Mouse (Mus musculus): ENCODE results near the gene Capza1.
"Not testable (repeated sequence)": the region's sequence is repeated elsewhere in the genome, so short reads cannot be mapped to it uniquely, and the experiment has no call there.

Capza1 gene

GRCm38 (mm10) chr3:104817481-104817990 is 46.8 kb downstream of the Capza1 start:
- peak; percentile 41 to 49 for DNase-seq (ENCODE audit: low spot score in 2 of 2)

- no peak for DNase-seq (ENCODE audit: low spot score in 2 of 2)
Observed at GRCm38 (mm10) chr3:104816130-104816529, 48.2 kb downstream of the Capza1 start.

DNA sequence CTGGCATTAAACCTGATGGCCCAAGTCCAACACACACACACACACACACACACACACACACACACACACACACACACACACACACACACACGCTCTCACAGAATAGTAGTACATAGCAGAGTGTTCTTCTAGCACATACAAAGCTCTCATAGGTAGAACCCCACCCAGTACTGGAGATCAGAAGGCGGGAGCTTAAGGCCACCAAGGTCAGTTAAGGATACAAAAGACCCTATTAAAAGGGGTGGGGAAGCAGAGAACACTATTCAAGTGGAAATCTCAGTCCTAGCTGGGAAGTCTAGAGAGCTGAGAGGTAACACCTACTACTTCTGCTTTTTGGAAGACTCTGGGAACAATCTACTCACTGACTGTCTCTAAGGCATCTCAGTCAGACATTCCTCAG is 49.0 kb downstream of the Capza1 start:
- no peak for DNase-seq (ENCODE audit: low spot score in 2 of 2)

- DNase-seq (ENCODE audit: low spot score in 2 of 2), result no peak
Observed at GRCm38 (mm10) chr3:104814746-104815145, 49.6 kb downstream of the Capza1 start.

DNA sequence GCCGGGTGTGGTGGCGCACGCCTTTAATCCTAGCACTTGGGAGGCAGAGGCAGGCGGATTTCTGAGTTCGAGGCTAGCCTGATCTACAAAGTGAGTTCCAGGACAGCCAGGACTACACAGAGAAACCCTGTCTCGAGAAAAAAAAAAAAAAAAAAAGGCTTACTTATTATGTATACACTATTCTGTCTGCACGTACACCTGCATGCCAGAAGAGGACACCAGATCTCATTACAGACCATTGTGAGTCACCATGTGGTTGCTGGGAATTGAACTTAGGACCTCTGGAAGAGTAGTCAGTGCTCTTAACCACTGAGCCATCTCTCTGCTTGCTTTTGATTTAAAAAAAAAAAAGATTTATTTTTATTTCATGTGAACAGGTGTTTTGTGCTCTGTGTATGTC is 51.1 kb downstream of the Capza1 start:
- not testable (repeated sequence) for DNase-seq (ENCODE audit: low spot score in 2 of 2)

- DNase-seq (ENCODE audit: low spot score in 2 of 2), result no peak
Observed at GRCm38 (mm10) chr3:104812254-104812653, 52.1 kb downstream of the Capza1 start.

DNA sequence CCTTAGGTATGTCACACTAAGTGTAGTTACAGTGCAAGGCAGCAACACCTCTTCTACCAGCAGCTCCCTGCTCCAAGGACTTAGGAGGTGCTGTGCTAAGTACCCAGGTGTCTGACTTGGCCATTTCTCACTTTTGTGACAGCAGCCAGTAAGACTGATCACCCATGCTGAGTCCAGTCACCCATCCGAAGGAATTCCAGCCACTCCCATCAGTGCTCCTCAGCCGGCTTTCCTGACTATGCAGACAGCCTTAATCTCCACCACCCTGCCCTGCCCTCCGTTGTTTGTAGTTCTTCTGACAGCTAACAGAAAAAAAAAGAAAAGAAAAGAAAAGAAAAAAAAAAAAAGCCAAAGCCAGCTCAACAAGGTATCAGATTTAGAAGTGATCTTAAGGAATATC is 52.6 kb downstream of the Capza1 start:
- no peak for DNase-seq (ENCODE audit: low spot score in 2 of 2)

GRCm38 (mm10) chr3:104805539-104805938 is 58.8 kb downstream of the Capza1 start:
- no peak for DNase-seq (ENCODE audit: low spot score in 2 of 2)

DNA sequence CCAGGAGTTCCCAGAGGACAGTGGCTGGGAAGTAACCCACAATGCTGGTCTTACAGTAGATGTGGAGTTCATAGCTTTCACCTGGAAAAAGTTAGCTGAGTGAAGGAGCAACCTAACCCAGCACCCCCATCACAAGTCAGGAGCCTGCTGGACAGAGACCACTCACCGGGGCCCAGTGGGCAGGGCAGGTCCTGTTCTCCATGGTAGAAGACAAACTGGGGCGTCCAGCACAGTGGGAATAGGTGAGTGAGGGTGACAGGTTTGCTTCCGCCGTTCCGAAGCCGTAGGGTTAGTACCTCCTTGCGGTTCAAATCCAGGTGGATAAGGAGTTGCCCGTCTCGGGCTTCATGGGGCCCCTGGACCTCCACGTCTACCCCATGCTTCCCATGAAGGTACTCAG is 60.0 kb downstream of the Capza1 start:
- DNase-seq (ENCODE audit: low spot score in 2 of 2), result no peak

GRCm38 (mm10) chr3:104801481-104801880 is 62.8 kb downstream of the Capza1 start:
- no peak for DNase-seq (ENCODE audit: low spot score in 2 of 2)

DNA sequence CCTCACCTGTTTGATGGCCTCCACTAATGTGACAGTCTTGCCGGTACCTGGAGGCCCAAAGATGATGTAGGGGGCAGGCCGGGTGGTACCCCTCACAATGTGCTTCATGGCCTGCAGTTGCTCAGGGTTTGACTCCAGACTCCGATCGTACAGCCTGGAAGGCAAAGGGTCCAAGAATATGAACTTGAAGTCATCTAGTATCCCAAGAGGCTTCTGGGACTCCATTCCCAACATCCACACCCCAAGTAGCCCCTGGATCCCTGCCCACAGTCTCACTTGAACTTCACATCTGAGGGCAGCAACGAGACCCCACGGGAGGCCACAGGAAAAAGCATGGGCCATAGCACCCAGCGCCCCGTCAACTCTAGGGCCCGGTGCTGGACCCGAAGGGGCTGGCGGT is 63.6 kb downstream of the Capza1 start:
- DNase-seq (ENCODE audit: low spot score in 2 of 2), result no peak

- DNase-seq (ENCODE audit: low spot score in 2 of 2), result no peak
Observed at GRCm38 (mm10) chr3:104796430-104797082, 67.7 kb downstream of the Capza1 start.

GRCm38 (mm10) chr3:104795661-104796340 is 68.5 kb downstream of the Capza1 start:
- no peak for DNase-seq (ENCODE audit: low spot score in 2 of 2)

DNA sequence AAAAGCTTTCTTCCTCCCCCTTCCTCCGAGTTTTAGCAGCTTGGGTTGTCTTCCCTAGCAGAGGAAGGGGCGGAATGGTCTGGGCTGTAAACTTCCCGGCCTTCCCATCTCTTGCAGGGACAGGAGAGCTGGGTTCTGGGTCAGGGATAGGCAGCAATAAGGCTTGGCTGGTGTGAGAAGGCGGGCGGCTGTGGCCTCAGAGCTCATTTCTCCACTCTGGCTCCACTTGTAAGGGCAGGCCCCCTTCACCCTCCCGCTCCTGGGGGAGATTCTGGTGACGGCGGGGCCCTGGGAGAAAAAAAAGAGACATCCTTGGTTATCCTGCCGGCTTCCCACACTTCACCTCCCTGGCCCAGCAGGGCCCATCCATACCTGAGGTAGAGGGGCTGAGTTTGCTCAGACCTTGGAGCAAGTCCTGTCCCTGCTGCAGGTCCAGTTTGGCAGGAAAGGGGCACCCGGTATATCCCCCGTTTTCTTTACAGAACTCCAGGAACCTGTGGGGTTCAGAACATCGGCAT is 69.3 kb downstream of the Capza1 start:
- no peak for DNase-seq (ENCODE audit: low spot score in 2 of 2)

- peak; percentile 76 to 88 for DNase-seq (ENCODE audit: low spot score in 2 of 2)
Observed at GRCm38 (mm10) chr3:104793871-104794828, 70.2 kb downstream of the Capza1 start.

DNA sequence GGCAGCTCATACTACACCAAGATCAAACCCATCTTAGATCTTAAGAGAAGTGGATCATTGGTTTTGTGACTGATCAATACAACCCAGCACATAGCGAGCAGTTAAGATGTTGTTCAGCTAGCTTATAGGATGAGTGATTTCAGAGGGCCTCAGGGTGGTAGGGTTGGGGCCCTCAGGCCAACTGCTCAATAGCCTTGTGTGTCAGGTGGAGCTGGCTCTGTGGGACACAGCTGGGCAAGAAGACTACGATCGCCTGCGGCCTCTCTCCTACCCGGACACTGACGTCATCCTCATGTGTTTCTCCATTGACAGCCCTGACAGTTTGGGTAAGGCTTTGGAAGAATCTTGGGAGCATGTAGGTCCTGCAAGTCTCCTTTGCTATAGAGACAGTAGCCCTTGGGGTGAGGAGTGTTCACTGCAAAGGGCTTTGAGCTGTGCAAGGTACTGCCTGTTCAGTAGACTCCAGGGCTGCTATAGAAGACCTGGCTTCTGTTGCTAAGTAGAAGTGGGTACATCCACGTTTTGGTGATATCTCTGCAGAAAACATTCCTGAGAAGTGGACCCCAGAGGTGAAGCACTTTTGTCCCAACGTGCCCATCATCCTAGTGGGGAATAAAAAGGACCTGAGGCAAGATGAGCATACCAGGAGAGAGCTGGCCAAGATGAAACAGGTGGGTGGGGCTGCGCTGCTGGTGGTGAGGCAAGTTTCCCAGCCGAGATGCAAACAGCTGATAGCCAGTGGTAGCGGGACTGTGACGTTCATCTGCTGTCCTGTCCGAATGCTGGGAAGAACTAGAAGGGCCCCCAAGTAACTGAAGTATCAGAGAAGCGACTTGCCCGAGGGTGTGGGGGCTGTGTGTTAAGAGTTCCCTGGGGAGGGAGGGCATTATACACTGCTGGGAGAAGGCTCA is 71.7 kb downstream of the Capza1 start:
- DNase-seq (ENCODE audit: low spot score in 2 of 2), result no peak

- no peak for DNase-seq (ENCODE audit: low spot score in 2 of 2)
Observed at GRCm38 (mm10) chr3:104791671-104792070, 72.6 kb downstream of the Capza1 start.

DNA sequence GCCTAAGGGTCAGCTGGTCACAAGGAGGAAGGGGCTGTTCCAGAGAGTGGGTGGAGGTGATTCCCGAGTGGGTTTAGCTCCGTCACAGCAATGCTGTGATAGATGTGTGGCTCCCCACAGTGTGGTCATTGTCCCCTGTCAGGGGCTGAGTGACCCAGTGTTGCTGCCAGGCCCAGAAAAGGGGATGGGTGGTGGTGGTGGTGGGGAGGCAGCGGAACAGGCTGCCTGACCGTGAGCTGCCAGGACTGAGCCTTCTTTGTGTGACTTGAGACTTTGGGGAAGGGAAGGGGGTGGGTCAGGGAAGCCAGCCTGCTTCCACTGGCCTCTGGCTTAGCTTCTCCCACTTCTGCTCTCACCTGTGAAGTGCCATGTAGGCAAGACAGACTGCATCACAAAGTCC is 73.3 kb downstream of the Capza1 start:
- no peak for DNase-seq (ENCODE audit: low spot score in 2 of 2)

DNA sequence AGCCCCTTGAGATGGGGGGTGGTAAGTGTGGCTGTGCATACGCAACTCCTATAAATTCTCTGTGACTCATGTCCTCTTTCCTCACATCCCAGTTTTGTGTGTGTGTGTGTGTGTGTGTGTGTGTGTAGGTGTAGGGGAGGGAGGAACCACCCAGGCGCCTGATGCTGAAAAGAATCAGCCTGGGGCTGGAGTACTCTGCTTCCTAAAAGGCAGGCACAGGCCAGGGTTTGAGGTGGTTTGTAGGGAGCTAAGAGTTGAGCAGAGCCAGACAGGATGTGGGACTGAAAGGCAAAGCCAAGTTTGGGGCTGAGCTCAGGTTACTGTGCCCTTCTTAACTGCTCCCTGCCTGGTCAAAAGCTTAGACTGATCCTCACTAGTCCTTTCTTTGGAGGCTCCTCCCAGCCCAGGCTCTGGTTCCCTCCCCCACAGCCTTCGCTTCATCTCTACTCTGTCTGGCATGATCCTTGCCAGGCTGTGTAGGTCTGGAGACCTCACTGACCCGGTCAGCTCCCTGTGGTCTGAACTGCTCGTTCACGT is 73.8 kb downstream of the Capza1 start:
- DNase-seq (ENCODE audit: low spot score in 2 of 2), result no peak

DNA sequence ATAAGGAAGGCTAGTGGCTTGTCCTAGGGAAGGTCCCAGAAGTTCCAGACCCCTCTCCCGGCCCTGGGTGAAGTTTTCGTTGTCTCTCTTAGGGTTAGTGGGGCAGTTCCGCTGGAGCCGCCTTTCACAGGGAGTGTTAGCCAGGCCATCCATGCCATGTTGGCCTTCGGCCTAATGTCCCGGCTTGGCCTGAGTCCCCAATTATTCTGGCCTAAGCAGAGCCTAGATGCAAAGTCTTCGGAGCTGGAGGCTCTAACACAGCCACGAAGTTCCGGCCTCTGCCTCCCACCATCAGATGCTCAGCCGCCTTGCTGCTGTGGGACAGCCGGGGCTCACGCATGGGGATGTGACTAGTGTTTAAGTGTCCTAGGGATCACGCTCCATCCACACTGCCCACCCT is 74.5 kb downstream of the Capza1 start:
- peak in 1 of 2 experiments; percentile 50 for DNase-seq (ENCODE audit: low spot score in 2 of 2)

- DNase-seq (ENCODE audit: low spot score in 2 of 2), result no peak
Observed at GRCm38 (mm10) chr3:104789312-104789605, 75.0 kb downstream of the Capza1 start.
